Mouse (Mus musculus): ENCODE results near the gene Morn1.

Gene Morn1

DNA sequence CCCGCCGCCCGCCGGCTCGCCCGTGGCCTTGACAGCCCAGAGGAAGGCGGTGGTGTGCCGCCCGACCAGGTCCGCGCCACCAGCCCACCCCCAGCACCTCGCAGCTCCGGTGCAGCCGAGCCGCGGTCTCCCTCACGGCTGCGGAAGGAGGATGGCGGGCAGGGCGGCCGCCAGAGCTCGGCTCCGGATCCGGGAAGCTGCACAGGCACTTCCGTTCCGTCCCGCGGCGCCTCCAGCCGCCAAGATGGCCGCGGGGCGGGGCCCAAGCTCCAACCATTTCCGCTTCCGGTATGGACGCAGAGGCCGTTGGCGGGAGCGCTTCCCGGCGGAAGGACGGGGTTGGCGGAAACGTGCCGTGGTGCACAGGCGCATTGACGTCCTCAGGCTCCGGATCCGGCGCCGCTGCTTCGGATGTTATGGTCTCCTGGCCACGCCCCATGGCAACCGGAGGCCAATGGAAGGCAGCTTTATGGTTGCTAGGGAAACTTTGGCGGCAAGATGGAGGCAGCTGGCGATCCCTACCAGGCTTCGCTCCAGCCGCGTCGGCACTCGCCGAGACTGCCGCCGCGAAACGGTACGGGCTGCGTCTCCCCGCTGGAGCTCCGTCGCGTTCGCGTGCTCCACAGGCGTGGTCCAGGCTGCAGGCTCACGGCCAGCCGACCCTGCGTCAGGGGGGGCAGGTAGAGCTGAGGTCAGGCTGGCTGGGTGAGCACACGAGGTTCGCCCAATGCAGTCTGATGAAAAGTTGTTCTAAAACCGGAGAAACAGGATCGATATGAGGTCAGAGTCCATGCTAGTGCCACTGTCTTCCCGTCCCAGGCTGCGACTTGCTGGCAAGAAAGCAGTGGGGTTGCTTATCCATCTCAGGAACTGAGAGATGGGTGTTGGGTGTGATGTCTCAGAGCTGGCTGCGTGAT is at the start of gene Morn1, which contains the start of gene Rer1:
TSS of gene Morn1 (plus strand) at position 470 of the 917 bp plus-strand sequence.
TSS of gene Rer1 (minus strand) at position 275 of the 917 bp plus-strand sequence.
- DNase-seq (ENCODE audit: low read depth, low spot score), result peak; percentile 100

DNA sequence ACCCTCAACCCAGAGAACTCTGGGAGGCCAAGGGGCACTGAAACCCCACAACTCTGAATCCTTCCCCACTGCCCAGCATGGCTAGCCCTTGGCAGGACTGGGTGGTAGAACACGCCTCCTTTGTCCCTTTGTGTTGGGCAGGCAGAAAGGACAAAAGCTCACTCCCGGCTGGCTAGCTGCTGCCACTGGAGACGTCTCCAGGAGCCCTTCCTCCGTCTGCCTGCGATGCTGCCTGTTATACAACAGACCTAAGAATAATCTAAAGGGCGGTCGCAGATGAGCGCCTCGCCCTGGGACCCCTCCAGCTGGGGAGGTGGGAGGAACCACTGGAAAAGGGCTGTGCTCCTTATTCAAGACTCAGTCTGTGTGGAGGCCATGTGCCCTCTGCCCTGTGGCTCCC is 46.2 kb upstream of the Morn1 start:
- DNase-seq (ENCODE audit: low read depth, low spot score), result no peak

DNA sequence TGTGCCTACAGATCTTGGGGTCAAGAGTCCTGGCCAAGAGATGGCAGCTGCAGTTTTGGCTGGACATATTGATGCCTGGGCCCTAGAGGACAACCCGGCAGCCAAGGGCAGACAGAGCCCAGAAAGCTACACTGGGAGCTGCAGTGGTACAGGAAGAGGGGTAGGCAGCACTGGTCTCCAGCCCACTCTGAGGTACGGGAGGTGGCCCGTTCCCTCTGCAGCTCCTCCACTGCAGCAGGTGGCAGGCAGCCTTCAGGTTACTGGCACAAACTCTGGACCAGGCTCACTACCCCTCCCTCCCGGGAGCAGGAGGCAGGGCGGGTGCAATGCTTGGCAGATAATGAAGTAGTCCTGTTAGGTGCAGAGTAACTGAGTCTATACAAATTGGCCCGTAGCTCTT is 45.7 kb upstream of the Morn1 start:
- no peak for DNase-seq (ENCODE audit: low read depth, low spot score)

DNA sequence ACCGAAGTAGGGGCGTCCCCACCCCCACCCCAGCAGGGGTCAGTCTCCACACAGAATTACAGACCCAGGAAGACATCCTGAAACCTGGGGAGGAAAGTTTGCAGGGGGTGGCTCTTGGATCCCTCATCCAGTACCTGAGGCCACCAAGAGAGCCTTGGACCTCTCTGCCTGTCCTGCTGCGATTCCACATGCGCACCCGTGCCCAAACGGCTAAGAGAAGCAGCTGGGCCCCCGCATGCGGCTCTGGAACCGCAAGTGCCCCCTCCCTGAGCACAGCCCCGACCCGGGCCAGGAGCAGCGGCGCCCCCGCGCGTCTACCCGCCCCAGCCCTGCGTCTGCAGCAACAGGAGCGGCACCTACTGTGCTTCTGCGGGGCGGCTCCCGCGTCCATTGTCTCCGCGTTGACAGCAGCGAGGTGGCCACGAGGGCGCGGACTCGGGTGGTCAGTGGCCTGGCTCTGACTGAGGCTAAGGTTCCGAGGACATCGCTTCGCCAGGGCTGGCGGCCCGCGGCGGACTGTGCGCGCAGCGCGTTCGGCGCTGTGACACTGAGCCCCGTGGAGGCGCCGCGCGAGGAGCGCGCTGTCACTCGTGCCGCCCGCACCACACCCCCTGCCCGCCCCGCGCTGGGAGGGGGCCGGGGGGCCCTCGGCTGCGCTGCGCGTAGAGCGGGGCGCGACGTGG is 43.6 kb upstream of the Morn1 start:
- DNase-seq (ENCODE audit: low read depth, low spot score), result no peak

- DNase-seq (ENCODE audit: low read depth, low spot score), result no peak
Measured at GRCm38 (mm10) chr4:155043289-155043625, 43.1 kb upstream of the Morn1 start.

GRCm38 (mm10) chr4:155046636-155047035 is 39.7 kb upstream of the Morn1 start:
- no peak for DNase-seq (ENCODE audit: low read depth, low spot score)

DNA sequence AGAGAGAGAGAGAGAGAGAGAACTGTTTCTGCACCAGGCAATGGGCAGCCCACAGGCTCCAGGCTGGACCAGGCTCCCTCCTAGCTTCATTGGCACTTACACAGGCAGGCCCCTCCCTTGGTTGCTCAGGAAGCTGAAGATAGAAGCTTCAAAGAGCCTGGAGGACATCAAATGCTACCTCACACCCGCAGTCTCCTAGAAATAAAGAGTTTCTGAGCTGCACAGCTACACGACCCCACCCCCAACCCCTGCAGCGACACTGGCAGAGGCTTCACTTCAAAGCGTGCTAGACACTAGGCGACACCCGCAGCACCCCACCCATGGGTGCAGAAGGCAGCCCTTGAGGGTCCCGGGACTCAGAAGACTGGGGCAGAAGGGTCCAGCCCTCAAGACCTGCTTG is 36.3 kb upstream of the Morn1 start:
- no peak for DNase-seq (ENCODE audit: low read depth, low spot score)

DNA sequence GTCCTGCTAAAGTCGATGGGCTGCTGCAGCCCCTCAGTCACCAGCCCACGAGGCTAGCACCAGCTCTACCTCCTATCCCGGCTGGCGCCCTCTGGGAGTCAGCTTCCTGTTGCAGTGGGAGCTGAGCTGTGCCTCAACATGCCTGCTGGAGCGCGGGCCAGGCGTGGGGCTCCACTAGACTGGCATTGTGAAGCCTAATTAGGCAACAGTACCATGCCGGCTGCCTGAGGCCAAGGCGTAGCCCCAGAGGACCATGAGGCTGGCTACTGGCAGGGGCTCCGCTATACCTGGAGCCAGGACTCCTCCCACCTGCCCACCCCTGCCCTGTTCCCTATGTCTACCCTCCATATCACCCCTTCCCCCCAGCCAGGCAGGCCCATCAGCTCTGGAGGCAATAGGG is 29.7 kb upstream of the Morn1 start, which contains the start of gene Plch2:
TSS of gene Plch2 (minus strand) at position 61 of the 400 bp plus-strand sequence.
- no peak for DNase-seq (ENCODE audit: low read depth, low spot score)

- DNase-seq (ENCODE audit: low read depth, low spot score), result no peak
Measured at GRCm38 (mm10) chr4:155058325-155058724, 28.1 kb upstream of the Morn1 start.

DNA sequence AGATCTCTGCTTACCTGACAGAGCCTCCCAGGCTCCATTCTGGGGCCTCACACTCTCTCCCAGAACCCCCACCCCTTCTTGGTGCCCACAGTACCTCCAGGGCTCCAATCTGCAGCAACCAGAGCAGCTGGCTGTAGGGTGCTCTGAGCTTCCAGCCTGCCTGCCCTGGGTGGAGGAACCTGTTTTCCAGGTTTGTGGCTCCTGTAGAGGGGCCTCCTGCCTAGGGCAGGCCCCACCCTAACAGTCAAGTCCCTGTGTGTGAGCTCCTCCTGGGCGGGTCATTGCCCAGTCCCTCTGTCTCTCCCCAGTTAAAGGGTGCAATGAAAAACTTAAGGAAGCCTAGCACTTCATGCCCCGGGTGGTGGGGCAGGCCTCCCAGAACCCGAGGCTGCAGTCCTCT is 22.5 kb upstream of the Morn1 start:
- no peak for DNase-seq (ENCODE audit: low read depth, low spot score)

GRCm38 (mm10) chr4:155064474-155064873 is 21.9 kb upstream of the Morn1 start:
- no peak for DNase-seq (ENCODE audit: low read depth, low spot score)

GRCm38 (mm10) chr4:155065970-155066833 is 20.2 kb upstream of the Morn1 start:
- DNase-seq (ENCODE audit: low read depth, low spot score), result peak; percentile 96

GRCm38 (mm10) chr4:155066834-155067522 is 19.4 kb upstream of the Morn1 start, which contains the start of gene Pex10:
Gene Pex10, plus strand, starts transcription at chr4:155067016.
- peak; percentile 98 for DNase-seq (ENCODE audit: low read depth, low spot score)

DNA sequence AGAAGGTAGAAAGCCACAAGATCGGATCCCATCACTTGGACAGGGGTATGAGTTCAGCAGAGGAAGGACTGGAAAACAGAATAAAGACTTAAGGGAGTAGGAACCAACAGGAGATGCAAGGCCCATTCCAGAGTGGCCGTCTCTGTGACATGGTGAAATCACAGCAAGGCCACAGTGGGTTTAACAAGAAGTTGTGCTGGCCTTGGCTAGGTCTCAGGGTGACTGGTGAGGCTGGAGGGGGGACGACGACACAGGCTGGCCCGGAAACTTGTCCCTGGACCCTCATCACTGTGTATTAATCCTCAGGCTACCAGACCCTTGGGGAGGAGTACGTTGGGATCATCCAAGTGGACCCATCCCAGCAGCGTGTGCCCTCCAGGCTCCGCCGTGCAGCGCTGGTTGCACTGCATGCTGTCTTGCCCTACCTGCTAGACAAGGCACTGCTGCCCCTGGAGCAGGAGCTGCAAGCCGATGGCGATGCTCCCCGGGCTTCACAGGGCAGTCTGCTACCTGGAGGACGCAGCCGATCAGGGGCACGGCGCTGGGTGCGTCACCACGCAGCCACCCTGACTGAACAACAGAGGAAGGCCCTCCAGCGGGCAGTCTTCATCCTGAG is 17.9 kb upstream of the Morn1 start:
- DNase-seq (ENCODE audit: low read depth, low spot score), result no peak

DNA sequence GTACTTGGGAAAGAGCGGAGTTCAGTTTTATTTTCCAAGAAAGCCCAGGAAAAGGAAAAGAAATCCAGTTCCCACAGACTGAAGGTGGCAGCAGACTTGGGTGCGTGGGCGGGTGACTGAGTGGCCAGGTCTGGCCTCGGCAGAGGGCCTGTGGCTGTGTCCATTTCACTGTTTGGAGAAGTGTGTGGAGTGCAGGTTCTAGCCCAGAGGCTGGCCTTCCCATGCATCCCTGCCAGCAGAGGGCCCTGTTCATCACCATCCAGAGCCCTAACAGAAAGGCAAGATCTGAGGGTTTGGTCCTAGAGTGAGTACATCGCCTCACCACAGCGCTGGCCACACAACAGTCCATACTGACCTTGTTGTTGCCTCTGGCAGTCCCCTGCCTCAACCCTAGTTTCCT is 17.2 kb upstream of the Morn1 start:
- DNase-seq (ENCODE audit: low read depth, low spot score), result no peak

DNA sequence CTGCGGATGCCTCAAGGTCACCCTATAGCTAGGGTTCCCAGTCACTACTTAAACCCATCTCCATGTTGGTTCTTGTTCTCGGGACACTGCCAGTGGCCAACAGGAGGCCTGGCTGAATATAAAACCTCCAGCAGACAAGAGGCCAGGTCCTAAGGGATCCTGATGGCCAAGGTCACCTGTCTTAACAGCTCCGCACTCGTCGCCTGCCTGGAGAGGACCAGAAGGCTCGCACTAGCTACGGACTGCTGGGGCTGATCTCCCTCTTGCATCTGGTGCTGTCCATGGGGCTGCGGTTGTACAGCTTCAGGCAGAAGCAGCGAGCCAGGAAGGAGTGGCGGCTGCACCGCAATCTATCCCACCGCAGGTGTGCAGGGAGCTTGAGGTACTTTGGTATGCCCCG is 16.2 kb upstream of the Morn1 start:
- no peak for DNase-seq (ENCODE audit: low read depth, low spot score)

- DNase-seq (ENCODE audit: low read depth, low spot score), result no peak
Measured at GRCm38 (mm10) chr4:155070921-155071320, 15.5 kb upstream of the Morn1 start.

- DNase-seq (ENCODE audit: low read depth, low spot score), result no peak
Measured at GRCm38 (mm10) chr4:155074418-155074817, 12.0 kb upstream of the Morn1 start.

GRCm38 (mm10) chr4:155075137-155075536 is 11.2 kb upstream of the Morn1 start:
- no peak for DNase-seq (ENCODE audit: low read depth, low spot score)

DNA sequence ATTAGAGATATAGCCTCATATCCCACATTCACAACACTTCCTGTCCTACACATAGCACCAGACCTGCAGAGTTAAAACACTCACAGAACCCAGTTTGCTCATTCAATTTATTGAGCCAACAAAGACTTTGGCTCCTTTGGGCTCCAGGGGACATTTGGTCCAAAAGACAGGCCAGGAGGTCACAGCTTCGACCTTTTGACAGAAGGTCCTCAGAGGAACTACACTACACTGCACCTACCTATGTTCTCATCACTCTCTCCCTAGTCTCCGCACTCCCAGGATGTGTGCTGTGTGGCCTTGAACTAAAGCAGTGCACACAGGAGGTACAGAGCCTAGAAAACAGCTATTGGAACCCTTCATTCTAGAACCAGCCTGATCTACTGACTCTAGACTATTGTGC is 10.6 kb upstream of the Morn1 start:
- DNase-seq (ENCODE audit: low read depth, low spot score), result no peak

DNA sequence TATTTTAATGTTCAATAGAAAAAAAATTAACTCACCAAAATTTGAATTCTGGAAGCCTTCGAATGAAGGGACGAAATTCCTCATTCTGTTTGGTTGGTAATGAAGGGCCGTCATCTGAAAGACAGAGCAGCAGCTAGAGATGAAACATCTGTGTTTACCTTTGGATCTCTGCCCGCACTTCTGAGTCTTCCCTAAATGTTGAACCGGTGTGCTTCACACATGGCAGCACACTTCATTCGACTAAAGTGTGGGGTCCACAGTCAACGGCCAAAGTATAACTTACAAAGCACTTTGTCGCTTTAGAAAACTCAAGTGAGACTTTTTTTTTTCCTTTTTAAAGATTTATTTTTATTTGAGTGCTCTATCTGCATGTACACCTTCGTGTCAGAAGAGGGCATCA is 9.7 kb upstream of the Morn1 start:
- no peak for DNase-seq (ENCODE audit: low read depth, low spot score)
